Mouse (Mus musculus) inflammation-experienced regulatory T-cells, adult 6 months (primary cell): ENCODE data around the gene Sigirr. TPM values are rescaled to one million over a fixed set of nuclear protein-coding genes. Genes with fewer than 3 reads are reported as not detected.
A peak's percentile ranks its signal among the peaks of the same experiment; 100 is the strongest.

Experiments used
- ATAC-seq: one replicate; pipeline ENCODE4 v1.8.0; 2017
- polyA plus RNA-seq, 3 experiments: library from polyadenylated mRNA; unstranded; fragments of 100-300 nt; shearing (Covaris generic); gene quantifications; one replicate each; pipeline ENCODE4 v1.2.1; 2017

Sigirr gene
- polyA plus RNA-seq, 3 experiments from 2014 or later = 149 to 208 (median 206) TPM

DNA sequence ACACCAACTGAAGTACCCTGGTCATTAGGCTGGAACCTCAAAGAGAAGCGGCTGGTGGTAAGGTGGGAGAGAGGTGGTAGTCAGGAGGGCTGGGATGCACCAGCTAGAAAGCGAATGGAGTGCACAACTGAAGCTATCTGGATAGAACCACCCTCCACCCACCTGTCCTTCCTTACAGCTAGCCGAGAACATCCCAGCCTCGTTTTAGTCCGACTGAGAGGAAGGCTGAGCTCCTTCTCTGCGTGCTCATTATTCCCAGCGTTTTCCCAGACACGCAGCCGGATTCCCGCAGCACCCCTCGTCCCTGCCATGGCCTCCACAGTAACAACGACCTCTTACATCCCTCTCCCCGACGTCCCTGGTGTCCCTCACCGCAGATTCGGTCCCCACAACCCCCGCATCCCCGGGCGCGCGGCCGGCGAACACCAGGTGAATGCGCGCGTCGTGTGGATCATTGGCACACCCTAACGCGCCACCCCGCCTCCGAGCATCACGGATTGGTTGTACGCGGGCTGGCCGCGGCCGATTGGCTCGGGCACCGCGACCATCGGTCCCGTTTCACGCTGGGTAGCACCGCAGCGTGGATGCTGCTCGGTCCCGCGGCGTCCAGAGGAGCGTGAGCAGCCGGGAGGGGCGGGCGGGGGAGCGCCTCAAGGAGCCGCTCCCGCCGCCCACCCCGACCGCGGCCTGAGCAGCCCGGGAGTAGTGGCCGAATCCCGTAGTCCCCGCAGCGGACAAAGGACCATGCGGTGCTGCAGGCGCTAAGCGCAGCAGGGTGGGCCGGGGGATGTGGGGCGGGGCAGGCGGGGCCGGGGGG is 39.7 kb downstream of the Sigirr start, which contains the start of gene B4galnt4:
B4galnt4 (plus strand) TSS at position 679 of the 817 bp plus-strand sequence.
- ATAC-seq = peak; percentile 70

DNA sequence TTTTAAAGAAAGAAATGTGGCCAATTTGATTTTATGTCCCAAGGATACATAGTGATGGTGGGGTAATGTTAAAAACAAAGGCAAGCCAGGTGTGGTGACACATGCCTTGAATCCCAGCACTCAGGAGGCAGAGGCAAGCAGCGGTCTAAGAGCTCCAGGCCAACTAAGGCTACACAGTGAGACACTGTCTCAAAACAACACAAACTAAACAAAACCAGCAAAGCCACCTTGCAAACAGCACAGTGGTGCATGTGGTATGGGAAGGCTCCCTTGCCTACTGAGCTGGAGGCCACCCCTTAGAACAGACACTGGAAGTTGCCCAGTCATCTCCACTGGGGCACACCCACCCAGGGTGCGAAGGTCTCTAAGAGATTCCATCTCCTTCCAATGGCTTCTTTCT is 40.4 kb downstream of the Sigirr start:
- no peak for ATAC-seq

DNA sequence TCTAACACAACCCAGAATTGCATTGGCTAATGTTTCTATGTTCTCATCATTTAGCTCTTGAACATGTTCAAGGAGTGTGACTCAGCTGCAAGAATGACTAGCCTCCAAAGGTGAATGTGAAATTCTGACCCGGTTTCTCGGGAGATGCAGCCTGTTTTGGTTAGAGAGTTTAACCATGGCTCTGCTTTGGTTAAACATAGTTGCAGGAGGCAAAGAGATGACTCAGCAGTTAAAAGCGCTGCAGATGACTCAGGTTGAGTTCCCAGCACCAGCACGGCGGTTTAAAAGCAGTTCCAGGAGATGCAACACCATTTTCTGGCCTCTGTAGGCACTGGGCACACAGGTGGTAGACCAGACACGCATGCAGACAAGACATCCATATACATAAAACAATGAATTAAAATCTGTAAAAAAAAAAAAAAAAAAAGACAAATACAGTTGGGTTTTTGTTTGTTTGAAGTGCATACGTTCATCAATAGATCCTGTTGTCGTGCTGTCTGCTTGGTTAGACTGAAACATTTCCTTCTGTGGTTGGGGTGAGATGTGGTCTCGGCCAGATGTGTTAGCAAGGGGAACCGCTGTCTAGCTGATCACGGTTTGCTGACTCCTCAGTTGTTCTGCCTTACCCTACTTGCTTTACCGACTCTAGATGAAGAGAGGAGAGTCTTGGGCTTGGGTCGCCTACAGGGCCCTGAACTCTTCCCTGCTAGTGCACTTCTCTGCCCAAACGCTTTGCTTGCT is 41.6 kb downstream of the Sigirr start:
- ATAC-seq = peak; percentile 70

DNA sequence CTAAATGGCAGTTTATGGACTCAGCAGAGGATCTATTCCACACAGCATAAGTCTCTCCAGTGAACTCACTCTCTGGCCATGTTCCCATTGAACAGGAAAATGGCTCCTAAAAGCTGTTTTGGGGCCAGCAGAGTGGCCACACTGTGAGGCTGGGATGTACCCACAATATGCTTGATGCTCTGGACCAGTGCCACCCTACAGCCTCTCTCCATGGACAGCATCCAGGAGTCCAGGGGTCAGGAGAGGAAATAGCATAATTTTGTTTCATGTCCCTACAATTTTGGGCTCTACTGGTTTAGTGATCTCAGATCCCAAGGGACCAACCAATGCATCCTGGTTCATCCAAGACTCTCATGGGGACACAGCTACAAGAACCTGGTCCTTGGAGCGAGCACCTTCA is 42.8 kb downstream of the Sigirr start:
- ATAC-seq = no peak

GRCm38 (mm10) chr7:141056976-141057375 is 43.4 kb downstream of the Sigirr start:
- ATAC-seq = no peak

DNA sequence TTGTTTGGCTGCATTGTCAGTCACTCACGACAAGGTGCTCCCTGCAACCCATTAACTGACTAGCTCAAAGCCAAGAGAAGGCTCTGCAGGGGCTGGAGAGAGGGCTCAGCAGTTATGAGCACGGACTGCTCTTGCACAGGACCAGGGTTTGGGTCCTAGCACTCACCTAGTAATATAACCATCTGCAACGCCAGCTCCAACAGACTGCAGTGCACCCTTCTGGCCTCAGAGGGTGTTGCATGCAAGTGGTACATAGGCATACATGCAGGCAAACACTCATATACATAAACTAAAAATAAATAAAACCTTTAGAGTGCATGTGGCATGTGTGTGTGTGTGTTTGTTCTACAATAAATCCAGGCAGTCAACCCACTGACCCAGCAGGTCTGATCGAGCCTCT is 44.6 kb downstream of the Sigirr start:
- ATAC-seq = no peak

DNA sequence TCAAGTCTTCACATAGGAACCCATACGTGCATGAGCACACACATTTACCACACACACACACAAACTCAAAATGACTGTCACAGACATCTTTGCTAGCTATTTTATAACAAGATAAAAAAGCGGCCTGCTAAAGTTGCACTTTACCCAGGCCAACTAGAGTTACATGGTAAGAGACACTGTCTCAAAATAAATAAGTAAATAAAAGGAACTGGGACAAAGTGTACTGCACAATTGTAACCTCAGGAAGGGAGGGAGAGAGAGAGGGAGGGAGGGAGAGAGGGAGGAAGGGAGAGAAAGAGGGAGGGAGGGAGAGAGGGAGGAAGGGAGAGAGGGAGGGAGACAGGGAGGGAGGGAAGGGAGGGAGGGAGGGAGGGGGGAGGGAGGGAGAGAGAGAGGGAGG is 48.0 kb downstream of the Sigirr start:
- ATAC-seq = no peak

DNA sequence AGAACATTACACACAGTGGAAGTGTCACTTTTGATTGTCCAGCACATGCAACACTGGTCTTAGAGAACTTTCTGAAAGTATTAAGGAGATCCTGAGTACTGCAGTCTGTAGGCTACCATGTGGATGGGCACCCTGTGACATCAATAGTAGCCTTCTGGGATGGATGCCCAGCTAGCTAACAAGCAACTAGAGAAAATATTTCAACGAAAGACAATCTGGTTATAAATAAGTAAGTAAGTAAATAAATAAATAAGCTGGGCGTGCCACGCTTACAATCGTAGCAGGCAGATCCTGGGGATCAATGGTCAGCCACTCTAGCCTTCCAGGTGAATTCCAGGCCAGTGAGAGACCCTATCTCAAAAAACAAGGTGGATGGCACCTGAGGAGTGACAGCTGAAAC is 48.4 kb downstream of the Sigirr start:
- no peak for ATAC-seq

GRCm38 (mm10) chr7:141051060-141051685 is 49.2 kb downstream of the Sigirr start:
- ATAC-seq = no peak

- no peak for ATAC-seq
These were observed 51.0 kb downstream of the Sigirr start for GRCm38 (mm10) chr7:141049326-141049725.

GRCm38 (mm10) chr7:141048226-141049218 is 51.9 kb downstream of the Sigirr start:
- peak; percentile 87 for ATAC-seq

GRCm38 (mm10) chr7:141047581-141048225 is 52.7 kb downstream of the Sigirr start:
- ATAC-seq = peak; percentile 37

DNA sequence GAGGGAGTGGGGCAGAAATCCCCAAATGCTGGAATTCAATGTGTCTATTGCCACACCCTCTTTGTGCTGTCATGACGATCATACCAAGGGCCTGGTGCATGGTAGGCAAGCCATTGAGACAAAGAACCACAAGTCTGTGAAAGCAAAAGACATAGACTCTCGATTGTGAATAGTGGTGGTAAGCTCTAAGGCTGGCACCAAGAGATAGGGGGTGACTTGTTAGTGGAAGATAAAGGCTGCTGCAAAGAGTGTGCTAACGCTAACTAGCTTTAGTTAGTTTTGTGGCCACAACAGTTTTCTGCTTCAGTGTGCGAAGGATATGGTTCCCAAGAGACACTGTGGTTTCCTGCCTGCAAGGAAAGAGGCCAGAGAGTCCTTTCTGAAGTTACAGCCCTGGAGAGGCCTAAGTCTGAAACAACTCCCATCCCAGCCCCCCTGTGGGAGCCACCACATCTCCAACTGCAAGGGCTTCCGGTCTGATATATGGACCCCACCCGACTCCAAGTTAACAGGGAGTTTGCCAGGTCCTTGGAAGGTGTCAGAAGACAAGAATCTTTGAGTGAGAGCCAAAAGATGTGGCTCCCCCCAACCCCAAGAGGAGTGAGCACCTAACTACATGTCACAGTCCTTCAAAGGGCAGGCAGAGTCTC is 53.3 kb downstream of the Sigirr start:
- ATAC-seq = no peak

- no peak for ATAC-seq
These were observed 57.8 kb downstream of the Sigirr start for GRCm38 (mm10) chr7:141042539-141042938.

DNA sequence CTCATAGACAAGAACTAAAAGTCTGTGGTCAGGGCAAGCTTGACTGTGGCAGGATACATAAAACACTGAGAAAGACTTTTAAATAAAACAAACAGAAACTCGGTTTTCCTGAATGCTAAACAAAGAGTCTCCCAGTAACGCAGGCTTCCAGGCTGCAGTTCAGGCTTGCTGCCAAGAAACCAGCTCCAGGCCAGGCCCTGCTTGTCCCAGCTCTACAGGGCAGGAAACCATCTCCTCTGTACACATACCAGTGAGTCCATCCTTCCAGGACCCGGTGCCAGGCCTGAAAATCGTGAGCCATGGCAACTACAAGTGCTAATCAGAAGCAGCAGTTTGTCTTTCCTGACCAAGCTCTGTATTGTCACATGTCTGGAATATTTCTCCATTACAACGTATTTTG is 58.7 kb downstream of the Sigirr start:
- no peak for ATAC-seq

Other genes starting within 250 kb of the Sigirr start
- not detected for gene Gm45785, start 244.2 kb downstream of the Sigirr start, polyA plus RNA-seq
- 10 to 100 TPM; 57.0 to 69.1 (median 66.3) TPM for gene Ric8a, start 243.6 kb downstream of the Sigirr start, polyA plus RNA-seq
- 10 to 100 TPM; 43.0 to 59.7 (median 53.0) TPM for gene Bet1l, start 243.0 kb downstream of the Sigirr start, polyA plus RNA-seq
- 100 to 1,000 TPM in 2 of 3 experiments, 10 to 100 TPM in 1; 98.5 to 206 (median 105) TPM for gene Psmd13, start 218.6 kb downstream of the Sigirr start, polyA plus RNA-seq
- 10 to 100 TPM in 2 of 3 experiments, 1 to 10 TPM in 1; 9.1 to 10.8 (median 10.6) TPM for gene Sirt3, start 218.3 kb downstream of the Sigirr start, polyA plus RNA-seq
- gene Cox8b, start 200.1 kb downstream of the Sigirr start, polyA plus RNA-seq = not detected
- gene Nlrp6, start 179.7 kb downstream of the Sigirr start, polyA plus RNA-seq = not detected
- gene Pgghg, start 159.2 kb downstream of the Sigirr start, polyA plus RNA-seq = 10 to 100 TPM; 16.6 to 22.5 (median 18.2) TPM
- under 1 TPM in 1 of 3 experiments, not detected in 2; 0.46 TPM for gene Ifitm5, start 150.3 kb downstream of the Sigirr start, polyA plus RNA-seq
- gene Gm45717, start 144.6 kb downstream of the Sigirr start, polyA plus RNA-seq = not detected
- 10 to 100 TPM; 60.0 to 93.0 (median 74.2) TPM for gene Ifitm2, start 144.6 kb downstream of the Sigirr start, polyA plus RNA-seq
- 1 to 10 TPM in 1 of 3 experiments, under 1 TPM in 1, not detected in 1; 0.54 to 6.6 TPM for gene Ifitm1, start 133.4 kb downstream of the Sigirr start, polyA plus RNA-seq
- gene Ifitm3, start 89.8 kb downstream of the Sigirr start, polyA plus RNA-seq = 10 to 100 TPM in 1 of 3 experiments, 1 to 10 TPM in 2; 2.7 to 11.2 (median 3.0) TPM
- gene Ifitm6, start 82.6 kb downstream of the Sigirr start, polyA plus RNA-seq = under 1 TPM in 1 of 3 experiments, not detected in 2; 0.94 TPM
- gene Gm17387, start 71.4 kb downstream of the Sigirr start, polyA plus RNA-seq = not detected
- 10 to 100 TPM; 11.1 to 13.1 (median 12.5) TPM for gene B4galnt4, start 39.5 kb downstream of the Sigirr start, polyA plus RNA-seq
- gene Pkp3, start 22.4 kb downstream of the Sigirr start, polyA plus RNA-seq = 100 to 1,000 TPM; 413 to 487 (median 426) TPM
- not detected for gene Ano9, start 17.2 kb upstream of the Sigirr start, polyA plus RNA-seq
- 1 to 10 TPM; 6.2 to 9.3 (median 7.0) TPM for gene Ptdss2, start 21.8 kb upstream of the Sigirr start, polyA plus RNA-seq
- 100 to 1,000 TPM; 135 to 147 (median 143) TPM for gene Rnh1, start 72.3 kb upstream of the Sigirr start, polyA plus RNA-seq
- 1 to 10 TPM; 1.5 to 6.2 (median 4.6) TPM for gene Hras, start 93.4 kb upstream of the Sigirr start, polyA plus RNA-seq
- 1 to 10 TPM; 1.3 to 2.2 (median 1.7) TPM for gene Lrrc56, start 93.6 kb upstream of the Sigirr start, polyA plus RNA-seq
- 10 to 100 TPM in 1 of 3 experiments, 1 to 10 TPM in 2; 4.6 to 11.3 (median 8.5) TPM for gene Lmntd2, start 113.5 kb upstream of the Sigirr start, polyA plus RNA-seq
- gene Rassf7, start 115.3 kb upstream of the Sigirr start, polyA plus RNA-seq = 10 to 100 TPM in 2 of 3 experiments, 1 to 10 TPM in 1; 9.2 to 15.0 (median 13.7) TPM
- gene Phrf1, start 128.2 kb upstream of the Sigirr start, polyA plus RNA-seq = 10 to 100 TPM; 40.5 to 51.6 (median 46.7) TPM
- 100 to 1,000 TPM in 2 of 3 experiments, 10 to 100 TPM in 1; 95.5 to 112 (median 100) TPM for gene Irf7, start 165.9 kb upstream of the Sigirr start, polyA plus RNA-seq
- gene Cdhr5, start 176.2 kb upstream of the Sigirr start, polyA plus RNA-seq = not detected
- not detected for gene Sct, start 178.6 kb upstream of the Sigirr start, polyA plus RNA-seq
- gene Drd4, start 191.4 kb upstream of the Sigirr start, polyA plus RNA-seq = not detected
- gene Deaf1, start 227.1 kb upstream of the Sigirr start, polyA plus RNA-seq = 10 to 100 TPM; 17.6 to 37.9 (median 34.6) TPM
- gene Tmem80, start 227.2 kb upstream of the Sigirr start, polyA plus RNA-seq = 10 to 100 TPM; 27.1 to 41.1 (median 39.1) TPM
- not detected for gene Eps8l2, start 238.3 kb upstream of the Sigirr start, polyA plus RNA-seq